Mouse (Mus musculus) natural killer cell, adult 2 months (primary cell): ENCODE data around the gene Antxr2.

Experiments
- DNase-seq, 2 experiments: peaks; one replicate each; pipeline ENCODE4 v3.0.0; 2022; ENCODE audit warnings: low spot score in 2 of 2

The Antxr2 gene

GRCm38 (mm10) chr5:97837333-97837732, 193.5 kb downstream of the Antxr2 start:
- DNase-seq = no peak

DNA sequence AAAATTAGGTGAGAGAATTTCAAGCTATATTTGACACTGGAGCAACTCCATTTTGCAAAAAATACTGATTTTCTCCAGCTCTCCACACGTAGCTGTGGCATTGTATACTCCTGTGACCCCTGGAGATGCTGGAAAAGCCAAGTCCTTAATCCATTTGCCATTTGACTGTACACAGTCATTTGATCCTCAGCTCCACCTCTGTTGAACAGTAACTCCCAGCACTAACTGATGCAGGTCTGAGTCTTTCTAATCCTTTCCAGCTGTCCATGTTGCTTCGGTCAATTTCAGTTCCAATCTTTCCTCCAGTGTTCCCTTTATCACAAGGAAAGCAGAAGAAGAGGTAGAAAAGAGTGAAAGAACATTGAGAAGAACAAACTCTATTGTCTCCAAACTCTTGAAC, 195.4 kb downstream of the Antxr2 start:
- DNase-seq = no peak

DNA sequence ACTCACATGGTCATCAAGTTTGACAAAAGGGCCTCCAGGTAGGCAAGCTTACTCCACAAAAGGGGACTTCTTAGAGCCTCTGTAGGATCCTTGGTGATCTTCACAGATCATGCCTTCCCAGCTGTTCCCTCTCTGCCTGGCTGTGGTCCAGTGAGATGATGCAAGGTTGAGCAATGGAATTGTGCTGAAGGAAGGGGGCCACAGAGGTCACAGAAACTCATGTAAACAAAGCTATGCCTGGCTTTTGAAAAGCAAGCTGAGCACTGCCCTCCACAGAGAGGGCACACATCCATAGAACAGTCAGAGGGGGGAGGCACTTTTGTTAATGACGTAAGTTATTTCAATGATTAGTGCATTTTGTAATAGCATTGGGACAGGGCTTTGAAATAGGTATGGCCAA, 196.1 kb downstream of the Antxr2 start:
- no peak for DNase-seq
